Mouse (Mus musculus): ENCODE measurements around the gene Frs3.

DNA sequence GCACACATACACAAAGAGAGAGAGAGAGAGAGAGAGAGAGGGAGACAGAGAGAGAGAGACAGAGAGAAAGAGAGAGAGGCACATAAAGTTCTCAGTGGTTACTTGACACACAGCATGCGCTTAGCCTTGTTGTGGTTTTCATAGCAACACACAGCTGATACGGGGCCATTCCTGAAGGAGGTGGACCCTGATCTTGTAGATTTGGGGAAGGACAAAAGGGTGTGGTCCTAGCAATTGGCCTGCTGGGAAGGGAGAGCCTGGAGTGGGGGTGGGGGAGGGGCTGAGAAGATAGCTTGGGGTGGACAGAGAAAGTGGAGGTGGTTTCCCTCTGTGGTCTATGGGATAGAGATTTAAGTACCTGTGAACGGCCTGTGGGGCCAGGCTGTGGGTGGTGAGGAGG, 21.2 kb downstream of the Frs3 start:
- TF ChIP-seq CTCF (IDR thresholded peaks at IDR 0.05; ENCODE audit: low read depth, low read length), result no peak
- no peak for TF ChIP-seq POLR2A (IDR thresholded peaks at IDR 0.05; ENCODE audit: extremely low read depth, insufficient read depth, low read length)

All from liver, adult 2 months (tissue).